Mouse (Mus musculus) MEL (cell line): ENCODE data around the gene Tmem178b. TPM values are rescaled to one million over a fixed set of nuclear protein-coding genes. Genes with fewer than 3 reads are reported as not detected.

Experiments
- DNase-seq: peaks from one replicate; pipeline ENCODE4 v3.0.0; 2011; ENCODE audit warnings: low read depth, low spot score
- H3K27ac ChIP-seq: 2 replicates; pipeline ENCODE4 v1.5.1; 2012; ENCODE audit warnings: low read depth, mild to moderate bottlenecking, control low read depth, low read length, moderate library complexity; ENCODE audit not compliant: control insufficient read depth
- H3K27me3 ChIP-seq, 2 experiments: fragments of 150-350 bp in 1 of 2; sonication (generic) in 1 of 2; 2 replicates each; pipeline ENCODE4 v1.6.1; 2012; ENCODE audit warnings: low read length in 2 of 2, mild to moderate bottlenecking in 2 of 2, improper control_type of control experiment in 1 of 2, moderate library complexity in 1 of 2; ENCODE audit not compliant: insufficient read depth in 2 of 2, control insufficient read depth in 1 of 2
- H3K36me3 ChIP-seq, 2 experiments: 2 replicates each; pipeline ENCODE4 v1.6.1; 2012 to 2014; ENCODE audit warnings: low read length in 2 of 2, improper control_type of control experiment in 1 of 2, inconsistent platforms in 1 of 2, mild to moderate bottlenecking in 1 of 2; ENCODE audit not compliant: insufficient read depth in 2 of 2, control insufficient read depth in 1 of 2
- H3K4me1 ChIP-seq, 2 experiments: fragments of 150-350 bp in 1 of 2; sonication (generic) in 1 of 2; 2 replicates each; pipeline ENCODE4 v1.6.1; 2012; ENCODE audit warnings: low read length in 2 of 2, improper control_type of control experiment in 1 of 2, mild to moderate bottlenecking in 1 of 2; ENCODE audit not compliant: insufficient read depth in 2 of 2, control insufficient read depth in 1 of 2
- H3K4me3 ChIP-seq, 2 experiments: fragments of 150-350 bp in 1 of 2; sonication (generic) in 1 of 2; 2 replicates each; pipeline ENCODE4 v1.5.1; 2012; ENCODE audit warnings: low read depth in 2 of 2, low read length in 2 of 2, mild to moderate bottlenecking in 2 of 2, moderate library complexity in 2 of 2, control low read depth in 1 of 2, improper control_type of control experiment in 1 of 2; ENCODE audit not compliant: control insufficient read depth in 1 of 2, insufficient read depth in 1 of 2
- H3K79me2 ChIP-seq: 2 replicates; pipeline ENCODE4 v1.6.1; 2012; ENCODE audit warnings: mild to moderate bottlenecking, low read length, moderate library complexity; ENCODE audit not compliant: control insufficient read depth, poor library complexity, insufficient read depth
- H3K9ac ChIP-seq: 2 replicates; pipeline ENCODE4 v1.6.1; 2012; ENCODE audit warnings: low read depth, mild to moderate bottlenecking, control low read depth, low read length, moderate library complexity; ENCODE audit not compliant: control insufficient read depth, poor library complexity, severe bottlenecking
- H3K9me3 ChIP-seq: fragments of 150-350 bp; sonication (generic); replicated peaks from 2 replicates; pipeline ENCODE4 v1.6.1; 2012; ENCODE audit warnings: mild to moderate bottlenecking, low read length, improper control_type of control experiment, moderate library complexity; ENCODE audit not compliant: insufficient read depth
- BHLHE40 ChIP-seq: IDR thresholded peaks from 2 replicates; pipeline ENCODE4 v1.6.1; 2012; ENCODE audit warnings: low read depth, mild to moderate bottlenecking, inconsistent platforms, low read length, improper control_type of control experiment, borderline replicate concordance
- CHD1 ChIP-seq: IDR thresholded peaks from 2 replicates; pipeline ENCODE4 v1.6.1; 2012; ENCODE audit warnings: low read depth, mild to moderate bottlenecking, inconsistent platforms, low read length, improper control_type of control experiment
- CHD2 ChIP-seq: IDR thresholded peaks from 2 replicates; pipeline ENCODE4 v1.6.1; 2011; ENCODE audit warnings: low read length, improper control_type of control experiment
- CTCF ChIP-seq, 3 experiments: IDR thresholded peaks in 2 of 3; conservative IDR thresholded peaks in 1 of 3; 2 replicates each; pipeline ENCODE4 v1.5.1; 2011 to 2012; ENCODE audit warnings: low read length in 3 of 3, low read depth in 2 of 3, mild to moderate bottlenecking in 2 of 3, improper control_type of control experiment in 1 of 3, inconsistent platforms in 1 of 3, mixed read lengths in 1 of 3, moderate library complexity in 1 of 3; ENCODE audit not compliant: control insufficient read depth in 1 of 3, insufficient read depth in 1 of 3, poor library complexity in 1 of 3, severe bottlenecking in 1 of 3
- E2F4 ChIP-seq: IDR thresholded peaks from 2 replicates; pipeline ENCODE4 v1.6.1; 2011; ENCODE audit warnings: low read depth, low read length, improper control_type of control experiment, borderline replicate concordance
- ELF1 ChIP-seq: IDR thresholded peaks from 2 replicates; pipeline ENCODE4 v1.6.1; 2014; ENCODE audit warnings: low read depth, mild to moderate bottlenecking, inconsistent platforms, low read length, improper control_type of control experiment, moderate library complexity
- EP300 ChIP-seq, 2 experiments: IDR thresholded peaks; 2 replicates each; pipeline ENCODE4 v1.6.1; 2011; ENCODE audit warnings: improper control_type of control experiment in 2 of 2, low read length in 2 of 2, low read depth in 1 of 2, mild to moderate bottlenecking in 1 of 2
- ETS1 ChIP-seq: IDR thresholded peaks from 2 replicates; pipeline ENCODE4 v1.6.1; 2012; ENCODE audit warnings: low read depth, mild to moderate bottlenecking, inconsistent platforms, low read length, improper control_type of control experiment, moderate library complexity
- GABPA ChIP-seq: IDR thresholded peaks from 2 replicates; pipeline ENCODE4 v1.6.1; 2012; ENCODE audit warnings: low read depth, mild to moderate bottlenecking, inconsistent platforms, low read length, improper control_type of control experiment, moderate library complexity
- HCFC1 ChIP-seq: IDR thresholded peaks from 2 replicates; pipeline ENCODE4 v1.6.1; 2012; ENCODE audit warnings: low read depth, mild to moderate bottlenecking, inconsistent platforms, low read length, improper control_type of control experiment, moderate library complexity
- KAT2A ChIP-seq: conservative IDR thresholded peaks from 2 replicates; pipeline ENCODE4 v1.6.1; 2012; ENCODE audit warnings: low read depth, low read length, improper control_type of control experiment, inconsistent platforms
- MAFK ChIP-seq: IDR thresholded peaks from 2 replicates; pipeline ENCODE4 v1.6.1; 2011; ENCODE audit warnings: low read depth, mild to moderate bottlenecking, low read length, improper control_type of control experiment, borderline replicate concordance
- MAX ChIP-seq: IDR thresholded peaks from 2 replicates; pipeline ENCODE4 v1.6.1; 2011; ENCODE audit warnings: low read length, improper control_type of control experiment
- MEF2A ChIP-seq: IDR thresholded peaks from 2 replicates; pipeline ENCODE4 v1.6.1; 2014; ENCODE audit warnings: low read depth, mild to moderate bottlenecking, inconsistent platforms, low read length, improper control_type of control experiment; ENCODE audit not compliant: poor library complexity, insufficient replicate concordance, severe bottlenecking; ENCODE audit errors: extremely low read depth
- MYB ChIP-seq: IDR thresholded peaks from 2 replicates; pipeline ENCODE4 v1.6.1; 2011; ENCODE audit warnings: mild to moderate bottlenecking, low read depth, low read length, improper control_type of control experiment
- MYC ChIP-seq: IDR thresholded peaks from 2 replicates; pipeline ENCODE4 v1.6.1; 2011; ENCODE audit warnings: low read depth, mild to moderate bottlenecking, low read length, improper control_type of control experiment, moderate library complexity
- NELFE ChIP-seq: IDR thresholded peaks from 2 replicates; pipeline ENCODE4 v1.6.1; 2011; ENCODE audit warnings: low read depth, low read length, improper control_type of control experiment
- NRF1 ChIP-seq: IDR thresholded peaks from 2 replicates; pipeline ENCODE4 v1.6.1; 2014; ENCODE audit warnings: low read depth, mild to moderate bottlenecking, inconsistent platforms, low read length, improper control_type of control experiment, moderate library complexity; ENCODE audit not compliant: poor library complexity, insufficient read depth, severe bottlenecking
- POLR2A ChIP-seq, 2 experiments: IDR thresholded peaks; 2 replicates each; pipeline ENCODE4 v1.6.1; 2011 to 2012; ENCODE audit warnings: low read length in 2 of 2, mild to moderate bottlenecking in 2 of 2, control low read depth in 1 of 2, improper control_type of control experiment in 1 of 2, low read depth in 1 of 2, moderate library complexity in 1 of 2; ENCODE audit not compliant: control insufficient read depth in 1 of 2, insufficient read depth in 1 of 2, poor library complexity in 1 of 2
- POLR2AphosphoS2 ChIP-seq: IDR thresholded peaks from 2 replicates; pipeline ENCODE4 v1.6.1; 2011; ENCODE audit warnings: low read length, improper control_type of control experiment
- RAD21 ChIP-seq: IDR thresholded peaks from 2 replicates; pipeline ENCODE4 v1.6.1; 2011; ENCODE audit warnings: mild to moderate bottlenecking, low read depth, low read length, improper control_type of control experiment
- RCOR1 ChIP-seq: IDR thresholded peaks from 2 replicates; pipeline ENCODE4 v1.6.1; 2012; ENCODE audit warnings: low read depth, mild to moderate bottlenecking, inconsistent platforms, low read length, improper control_type of control experiment
- SIN3A ChIP-seq: IDR thresholded peaks from 2 replicates; pipeline ENCODE4 v1.6.1; 2012; ENCODE audit warnings: low read length, improper control_type of control experiment, inconsistent platforms
- SMC3 ChIP-seq: IDR thresholded peaks from 2 replicates; pipeline ENCODE4 v1.6.1; 2011; ENCODE audit warnings: low read depth, low read length, improper control_type of control experiment
- TAL1 ChIP-seq: IDR thresholded peaks from 2 replicates; pipeline ENCODE4 v1.6.1; 2012; ENCODE audit warnings: mild to moderate bottlenecking, inconsistent platforms, low read length, moderate library complexity, mixed read lengths
- UBTF ChIP-seq: IDR thresholded peaks from 2 replicates; pipeline ENCODE4 v1.6.1; 2012; ENCODE audit warnings: low read depth, mild to moderate bottlenecking, inconsistent platforms, low read length, improper control_type of control experiment, moderate library complexity, borderline replicate concordance; ENCODE audit not compliant: insufficient read depth
- USF1 ChIP-seq: IDR thresholded peaks from 2 replicates; pipeline ENCODE4 v1.6.1; 2014; ENCODE audit warnings: low read depth, mild to moderate bottlenecking, inconsistent platforms, low read length, improper control_type of control experiment, moderate library complexity
- USF2 ChIP-seq, 2 experiments: IDR thresholded peaks; 2 replicates each; pipeline ENCODE4 v1.6.1; 2011 to 2012; ENCODE audit warnings: improper control_type of control experiment in 2 of 2, low read length in 2 of 2, borderline replicate concordance in 1 of 2, inconsistent platforms in 1 of 2, low read depth in 1 of 2, mild to moderate bottlenecking in 1 of 2; ENCODE audit not compliant: insufficient read depth in 1 of 2
- ZMIZ1 ChIP-seq: IDR thresholded peaks from 2 replicates; pipeline ENCODE4 v1.6.1; 2012; ENCODE audit warnings: low read depth, mild to moderate bottlenecking, inconsistent platforms, low read length, improper control_type of control experiment, moderate library complexity
- ZNF384 ChIP-seq: IDR thresholded peaks from 2 replicates; pipeline ENCODE4 v1.6.1; 2012; ENCODE audit warnings: low read depth, mild to moderate bottlenecking, inconsistent platforms, low read length, improper control_type of control experiment
- polyA plus RNA-seq, 2 experiments: library from polyadenylated mRNA; stranded (reverse) in 1 of 2; unstranded in 1 of 2; fragments of >175 nt in 1 of 2; fragments of >200 nt in 1 of 2; gene quantifications; 2 replicates each; pipeline versions ENCODE4 v1.2.1 to v1.2.4; 2012; ENCODE audit warnings: low replicate concordance in 2 of 2, low read depth in 1 of 2; ENCODE audit not compliant: insufficient read length in 2 of 2, insufficient read depth in 1 of 2, missing spikeins in 1 of 2
- total RNA-seq: library from RNA; depleted of rRNA; stranded (reverse); fragments of 300-350 nt; gene quantifications from 2 replicates; pipeline ENCODE4 v1.2.3, GENCODE M21; 2012

Gene Tmem178b
- total and polyA plus RNA-seq, 3 experiments, result not detected

GRCm38 (mm10) chr6:40061327-40062189 is 188.5 kb downstream of the Tmem178b start:
- no peak for DNase-seq
- no peak overlapping the region for H3K4me3 ChIP-seq
- no peaks in the 10 kb centered on the region for H3K4me1 ChIP-seq
- no peak overlapping the region for H3K27ac ChIP-seq
- H3K9me3 ChIP-seq, result no peaks in the 10 kb centered on the region
- H3K79me2 ChIP-seq, result no peaks in the 10 kb centered on the region
- no peak for TF ChIP-seq MAFK
- TF ChIP-seq SIN3A, result no peak
- TF ChIP-seq HCFC1, result no peak
- TF ChIP-seq POLR2AphosphoS2, result no peak
- TF ChIP-seq RCOR1, result no peak
- TF ChIP-seq USF1, result no peak
- no peak for TF ChIP-seq E2F4
- TF ChIP-seq NRF1, result no peak
- no peak for TF ChIP-seq MEF2A
- TF ChIP-seq MAX, result no peak
- TF ChIP-seq ELF1, result no peak
- no peak for TF ChIP-seq MYC
- no peak for TF ChIP-seq NELFE
- no peak for TF ChIP-seq EP300 (IDR thresholded peaks at IDR 0.05; ENCODE audit: low read depth in 1 of 2, low read length in 2 of 2)
- no peak for TF ChIP-seq ETS1
- no peak for TF ChIP-seq GABPA
- TF ChIP-seq UBTF, result no peak
- TF ChIP-seq CTCF (IDR thresholded peaks at IDR 0.05 in 2 of 3, conservative IDR thresholded peaks at IDR 0.05 in 1 of 3; ENCODE audit: control insufficient read depth in 1 of 3, insufficient read depth in 1 of 3, low read depth in 2 of 3, low read length in 3 of 3, poor library complexity in 1 of 3, severe bottlenecking in 1 of 3), result no peak
- TF ChIP-seq, all 39 proteins: peak for 0
- no peaks in the 10 kb centered on the region; a peak in 1 of 4 replicates for H3K27me3 ChIP-seq
- no peaks in the 10 kb centered on the region for H3K36me3 ChIP-seq
- H3K9ac ChIP-seq, result no peak overlapping the region

GRCm38 (mm10) chr6:40062190-40062501 is 189.1 kb downstream of the Tmem178b start:
- Histone ChIP-seq H3K27ac (no peak overlapping the region), H3K36me3 (no peaks in the 10 kb centered on the region)
- TF ChIP-seq RAD21 (no peak), USF2 (IDR thresholded peaks at IDR 0.05; ENCODE audit: borderline replicate concordance in 1 of 2, insufficient read depth in 1 of 2, low read depth in 1 of 2, low read length in 2 of 2) (no peak), NELFE (no peak), BHLHE40 (no peak), ZMIZ1 (no peak), SMC3 (no peak), MYB (no peak), CHD2 (no peak), KAT2A (no peak), UBTF (no peak), MAFK (no peak), TAL1 (no peak), ETS1 (no peak), EP300 (IDR thresholded peaks at IDR 0.05; ENCODE audit: low read depth in 1 of 2, low read length in 2 of 2) (no peak), POLR2A (IDR thresholded peaks at IDR 0.05; ENCODE audit: control insufficient read depth in 1 of 2, insufficient read depth in 1 of 2, low read depth in 1 of 2, low read length in 2 of 2, poor library complexity in 1 of 2) (no peak), ZNF384 (no peak), CHD1 (no peak), USF1 (no peak), SIN3A (no peak)

More at GRCm38 (mm10) chr6:40062190-40062501, 189.1 kb downstream of the Tmem178b start:
- H3K4me3 ChIP-seq, result no peak overlapping the region
- no peaks in the 10 kb centered on the region for H3K4me1 ChIP-seq
- no peaks in the 10 kb centered on the region for H3K9me3 ChIP-seq
- H3K27me3 ChIP-seq, result no peaks in the 10 kb centered on the region; a peak in 1 of 4 replicates
- no peak overlapping the region for H3K9ac ChIP-seq
- no peak for DNase-seq
- no peaks in the 10 kb centered on the region for H3K79me2 ChIP-seq
